Comparison of ENCODE assay signal across 7 mouse cellular contexts in genomic region chr13:45872041-45872746, GRCm38 (mm10).
DNase-seq lines count a peak whose midpoint lies in the region; ATAC-seq lines count a peak whose summit lies in the region.

No protein-coding gene starts in this region.

- peak; percentile 74 for ATAC-seq in CD4-positive, CD25-positive, alpha-beta regulatory T cell, adult 4 months
- ATAC-seq in erythroid progenitor cell, adult 5-6 weeks (replicated peaks; ENCODE audit: low FRiP score, poor library complexity, severe bottlenecking): peak; percentile 81
- ATAC-seq in megakaryocyte, adult 5-6 weeks (ENCODE audit: poor library complexity, severe bottlenecking): peak; percentile 70
- ATAC-seq in hindbrain, embryonic 11.5 days (ENCODE audit: low FRiP score): no peak

- no peak overlapping the region for H3K4me2 ChIP-seq in hindbrain, embryonic 11.5 days (replicated peaks; ENCODE audit: low read depth, low read length)

- WGBS in hindbrain, embryonic 11.5 days: 86% methylated on average over 14 of the region's 14 CpGs

- H3K9me3 ChIP-seq in hindbrain, embryonic 11.5 days (ENCODE audit: control insufficient read depth, low read length): no peaks in the 10 kb centered on the region

- H3K36me3 ChIP-seq in hindbrain, embryonic 11.5 days (ENCODE audit: control insufficient read depth, insufficient read depth, low read length): no peaks in the 10 kb centered on the region

- no peak overlapping the region for H3K4me3 ChIP-seq in hindbrain, embryonic 11.5 days (ENCODE audit: low read depth, low read length)

- H3K9ac ChIP-seq in hindbrain, embryonic 11.5 days (ENCODE audit: low read depth, low read length): no peak overlapping the region

- H3K27ac ChIP-seq in hindbrain, embryonic 11.5 days (ENCODE audit: low read depth, low read length): no peak overlapping the region

- peak; percentile 16 to 31 for DNase-seq in B cell, adult 2 months
- DNase-seq in ovary, postnatal 36 days (ENCODE audit: low spot score): no peak
- no peak for DNase-seq in frontal cortex, postnatal 36 days (ENCODE audit: low spot score in 2 of 2)
- DNase-seq in hindbrain, embryonic 11.5 days (ENCODE audit: low spot score): no peak

- no peaks in the 10 kb centered on the region for H3K4me1 ChIP-seq in hindbrain, embryonic 11.5 days (replicated peaks; ENCODE audit: control insufficient read depth, insufficient read depth, low read length)

- H3K27me3 ChIP-seq in hindbrain, embryonic 11.5 days (ENCODE audit: control insufficient read depth, insufficient read depth, low read length): no peaks in the 10 kb centered on the region

Comparison
In these comparisons a context has a peak if more than half of its experiments do, and no peak if none do; other contexts are left out.
1. DNase-seq: peak in B cell, adult 2 months (2 of 2); none in ovary, postnatal 36 days (single experiment), frontal cortex, postnatal 36 days (0 of 2) and hindbrain, embryonic 11.5 days (single experiment).